Mouse (Mus musculus): ENCODE measurements around the gene Rasa2.
"Not testable (repeated sequence)": the region's sequence is repeated elsewhere in the genome, so short reads cannot be mapped to it uniquely, and the experiment has no call there.

Rasa2 gene

GRCm38 (mm10) chr9:96524972-96525506, 106.4 kb downstream of the Rasa2 start, which contains the start of gene Gm28729:
Gene Gm28729 (minus strand): TSS chr9:96525264.
- peak in 1 of 2 experiments; percentile 27 for DNase-seq

- no peak for DNase-seq
Measured at GRCm38 (mm10) chr9:96523148-96523547, 108.3 kb downstream of the Rasa2 start.

DNA sequence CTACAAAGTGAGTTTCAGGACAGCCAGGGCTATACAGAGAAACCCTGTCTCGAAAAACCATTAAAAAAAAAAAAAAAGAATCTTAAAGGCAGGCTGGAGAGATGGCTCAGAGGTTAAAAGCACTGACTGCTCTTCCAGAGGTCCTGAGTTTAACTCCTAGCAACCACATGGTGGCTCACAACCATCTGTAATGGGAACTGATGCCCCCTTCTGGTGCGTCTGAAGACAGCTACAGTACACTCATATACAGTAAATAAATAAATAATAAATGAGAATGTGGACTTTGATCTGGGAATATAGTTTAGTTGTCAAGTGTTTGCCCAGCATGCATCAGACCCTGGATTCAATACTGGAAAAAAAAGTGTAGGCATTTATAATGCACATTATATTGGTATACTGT, 109.8 kb downstream of the Rasa2 start:
- DNase-seq, result not testable (repeated sequence)

DNA sequence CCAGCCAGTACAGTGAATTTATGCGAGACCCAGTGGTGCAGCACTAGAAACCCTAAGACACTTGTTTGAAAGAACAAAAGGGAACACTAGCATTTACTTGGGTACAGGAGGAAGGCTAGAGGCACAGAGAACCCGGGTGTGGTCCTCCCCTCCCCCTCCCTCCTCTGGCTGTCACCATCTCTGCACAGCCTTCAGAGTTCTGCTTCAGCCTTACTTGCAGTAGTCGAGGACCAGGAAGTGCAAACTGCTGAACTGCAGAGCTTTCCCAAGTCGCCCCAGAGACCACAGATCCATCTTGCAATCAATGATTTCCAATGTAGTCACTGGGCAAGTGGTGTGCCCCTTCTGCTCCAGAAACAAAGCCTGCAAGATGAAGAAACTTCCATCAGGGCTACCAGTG, 114.0 kb downstream of the Rasa2 start:
- DNase-seq, result no peak

GRCm38 (mm10) chr9:96516806-96517205, 114.6 kb downstream of the Rasa2 start:
- DNase-seq, result no peak

DNA sequence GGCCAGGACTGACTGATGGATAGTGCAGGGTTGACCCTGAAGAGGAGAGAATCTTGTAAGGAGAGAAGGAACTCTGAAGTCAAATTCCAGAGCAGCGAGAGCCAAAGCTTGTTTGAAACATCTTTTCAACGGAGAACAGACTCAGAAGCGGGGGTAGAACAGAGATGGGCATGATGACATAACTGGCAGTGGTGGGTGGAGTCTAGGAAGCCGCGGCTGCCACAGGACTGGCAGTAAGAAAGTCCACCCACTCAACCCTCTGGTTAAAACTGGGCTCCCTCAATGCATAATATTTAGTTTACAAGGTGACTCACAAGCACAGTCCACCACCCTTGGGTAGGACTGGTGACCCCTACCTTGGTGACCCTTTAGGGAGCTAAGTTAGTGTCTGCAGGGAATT, 115.7 kb downstream of the Rasa2 start:
- DNase-seq, result no peak

DNA sequence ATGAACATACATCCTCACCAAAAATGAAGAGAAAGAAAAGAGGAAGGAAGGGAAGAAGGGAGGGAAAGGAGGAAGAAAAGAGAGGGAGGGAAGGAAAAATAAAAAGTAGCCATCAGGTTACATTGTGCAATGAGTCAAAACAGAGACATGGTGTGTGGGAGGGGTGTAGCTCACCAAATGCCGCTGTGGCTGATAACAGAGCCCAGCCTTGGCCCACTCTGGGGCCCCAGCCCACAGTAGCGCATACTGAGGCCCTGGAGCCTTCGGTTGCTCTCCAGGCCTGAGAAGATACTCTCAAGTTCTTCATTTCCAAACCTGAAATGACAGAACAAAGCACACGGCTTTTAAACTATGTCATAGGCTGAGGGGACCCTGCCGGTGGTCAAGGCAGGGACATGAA, 117.1 kb downstream of the Rasa2 start:
- DNase-seq, result no peak

DNA sequence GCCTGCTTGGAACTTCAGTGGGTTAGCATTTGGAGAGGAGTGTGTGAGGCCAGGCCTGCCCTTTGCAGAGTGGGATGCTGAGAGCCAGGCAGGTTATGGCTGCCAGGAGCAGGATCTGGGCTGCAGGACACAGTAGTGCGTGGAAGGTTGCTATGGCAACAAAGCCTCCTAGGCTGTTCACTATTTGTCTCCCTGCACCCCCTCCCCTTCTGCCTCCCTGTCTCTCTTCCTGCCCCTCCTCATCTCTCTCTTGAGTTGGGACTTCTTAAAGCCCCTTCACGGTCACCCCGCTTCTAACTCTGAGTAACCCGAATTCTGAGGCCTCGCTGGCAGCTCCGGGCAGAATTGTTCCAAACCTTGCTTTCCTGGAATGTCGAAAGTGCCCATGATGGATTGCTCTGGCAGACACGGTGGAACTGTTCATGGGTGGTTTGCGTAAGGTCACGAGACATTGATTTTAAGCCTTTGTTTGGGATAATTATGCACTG, 125.4 kb downstream of the Rasa2 start:
- DNase-seq, result peak; percentile 31 to 33

- DNase-seq, result no peak
Measured at GRCm38 (mm10) chr9:96505156-96505555, 126.3 kb downstream of the Rasa2 start.

- DNase-seq, result no peak
Measured at GRCm38 (mm10) chr9:96504116-96504895, 127.1 kb downstream of the Rasa2 start.

GRCm38 (mm10) chr9:96502856-96503610, 128.4 kb downstream of the Rasa2 start:
- DNase-seq, result no peak

DNA sequence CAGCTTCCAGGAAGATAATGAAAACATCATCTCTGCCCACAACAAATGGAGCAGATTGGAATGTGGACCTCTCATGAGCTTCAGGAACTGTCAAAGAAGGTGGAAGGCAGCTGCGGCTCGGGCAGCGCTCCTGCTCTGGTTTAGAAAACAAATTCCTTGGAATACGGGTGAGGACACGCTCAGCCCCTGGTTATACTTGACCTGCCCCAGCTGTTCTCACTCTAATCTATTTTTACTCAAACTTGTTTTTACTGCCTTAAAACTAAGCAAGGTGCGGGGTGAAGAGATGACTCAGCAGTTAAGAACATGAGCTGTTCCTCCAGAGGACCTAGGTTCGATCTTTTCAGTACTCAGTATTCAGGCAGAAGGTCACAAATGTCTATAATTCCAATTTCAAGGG, 130.2 kb downstream of the Rasa2 start:
- peak in 1 of 2 experiments; percentile 8 for DNase-seq

DNA sequence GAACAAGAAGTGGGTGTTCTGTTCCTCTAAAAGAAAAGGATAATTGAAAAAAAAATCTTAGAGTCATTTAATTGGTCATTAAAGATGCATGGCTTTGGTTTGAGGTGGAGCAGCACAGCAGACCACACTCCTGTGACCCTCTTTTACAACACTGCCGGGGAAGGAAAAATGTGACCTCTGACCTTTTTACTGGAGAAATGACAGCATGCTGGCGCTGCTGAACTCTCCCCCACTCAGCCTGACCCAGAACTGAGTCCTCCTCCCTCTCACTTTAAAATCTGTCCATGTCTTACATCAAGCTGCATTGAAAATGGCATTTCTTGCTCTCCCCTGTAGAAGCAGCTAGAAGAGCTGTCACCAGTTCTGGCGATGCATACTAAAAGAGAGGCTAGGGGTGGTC, 138.2 kb downstream of the Rasa2 start:
- DNase-seq, result no peak

- peak; percentile 9 to 22 for DNase-seq
Measured at GRCm38 (mm10) chr9:96491810-96492209, 139.6 kb downstream of the Rasa2 start.

All from lung, adult 18-20 months (tissue).